Mouse (Mus musculus): ENCODE results near the gene Krt33b. TPM values are rescaled to one million over a fixed set of nuclear protein-coding genes. Genes with fewer than 3 reads are reported as not detected.

Krt33b gene
- not detected for total RNA-seq (2022)

DNA sequence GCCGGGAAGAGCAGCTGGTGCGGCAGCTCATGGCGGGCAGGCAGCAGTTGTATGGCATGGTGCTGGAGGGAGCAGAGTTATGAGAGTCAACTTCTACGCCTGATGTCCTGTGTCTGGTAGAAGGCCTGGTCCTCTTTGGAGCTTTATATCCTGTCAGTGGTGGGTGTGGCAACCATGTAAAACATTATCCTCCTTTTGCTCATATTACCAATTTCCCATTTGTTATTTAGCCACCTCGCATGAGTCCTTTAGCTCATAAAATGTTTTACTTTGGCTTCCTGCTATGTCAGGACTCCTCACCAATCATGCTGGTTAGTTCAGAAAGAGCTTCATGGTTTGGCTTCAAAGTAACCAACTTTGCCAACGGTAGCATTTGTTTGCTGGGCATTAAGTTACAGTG is at the start of gene Krt33b:
Krt33b (minus strand) TSS at position 101 of the 400 bp plus-strand sequence.
- DNase-seq (ENCODE audit: low spot score), result no peak

DNA sequence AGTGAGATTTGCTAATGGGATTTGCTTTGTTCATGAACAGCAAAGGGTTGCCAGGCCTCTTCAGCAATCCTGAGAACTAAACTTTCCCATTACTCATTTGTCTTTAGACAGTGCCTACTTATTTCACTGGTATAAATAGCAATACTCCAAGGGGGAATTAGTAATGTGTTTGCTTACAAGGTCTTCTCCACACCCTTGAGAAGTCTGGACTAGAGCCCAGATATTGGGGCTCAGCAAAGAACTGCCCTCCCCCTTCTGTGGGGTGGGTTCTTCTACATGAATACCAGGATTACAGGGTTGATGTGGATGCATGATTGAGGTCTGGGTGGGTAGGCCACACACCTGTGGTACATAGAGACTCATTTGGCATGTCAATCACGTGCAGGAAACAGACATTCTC is 44.2 kb upstream of the Krt33b start:
- DNase-seq (ENCODE audit: low spot score), result no peak

DNA sequence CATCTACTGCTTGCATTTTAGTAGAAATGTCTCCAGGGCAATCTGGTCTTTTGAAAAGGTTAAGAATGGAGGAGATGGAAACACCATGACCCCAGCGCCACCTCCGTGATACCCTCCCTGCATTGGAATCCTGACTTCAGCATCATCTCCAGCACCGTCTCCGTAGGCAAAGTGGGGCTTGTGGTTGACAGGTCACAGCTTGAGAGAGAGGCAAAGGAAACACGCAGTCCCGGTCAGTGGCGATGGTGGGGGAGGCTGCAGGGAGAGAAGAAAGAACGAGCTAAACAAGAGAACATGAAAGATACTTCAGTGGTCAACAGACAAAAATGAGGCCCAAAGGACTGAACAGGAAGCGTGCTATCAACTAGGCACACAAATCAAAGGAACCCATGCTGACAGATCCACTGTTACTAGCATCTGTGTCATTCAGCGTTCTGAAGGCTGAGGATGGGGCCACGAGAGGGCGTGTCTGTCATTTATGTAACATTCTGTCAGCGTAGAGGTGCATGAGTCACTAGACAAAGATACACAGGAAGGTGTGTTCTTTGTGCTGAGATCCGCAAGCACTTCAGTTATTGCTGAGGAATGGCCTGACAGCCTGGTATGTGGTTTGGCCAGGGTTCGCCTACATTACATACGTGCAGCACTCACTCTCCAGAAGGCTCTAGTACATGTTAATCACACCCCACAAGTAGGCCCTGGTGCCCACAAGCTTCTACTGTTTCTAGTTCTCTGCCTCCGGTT is 37.8 kb upstream of the Krt33b start:
- no peak for DNase-seq (ENCODE audit: low spot score)

DNA sequence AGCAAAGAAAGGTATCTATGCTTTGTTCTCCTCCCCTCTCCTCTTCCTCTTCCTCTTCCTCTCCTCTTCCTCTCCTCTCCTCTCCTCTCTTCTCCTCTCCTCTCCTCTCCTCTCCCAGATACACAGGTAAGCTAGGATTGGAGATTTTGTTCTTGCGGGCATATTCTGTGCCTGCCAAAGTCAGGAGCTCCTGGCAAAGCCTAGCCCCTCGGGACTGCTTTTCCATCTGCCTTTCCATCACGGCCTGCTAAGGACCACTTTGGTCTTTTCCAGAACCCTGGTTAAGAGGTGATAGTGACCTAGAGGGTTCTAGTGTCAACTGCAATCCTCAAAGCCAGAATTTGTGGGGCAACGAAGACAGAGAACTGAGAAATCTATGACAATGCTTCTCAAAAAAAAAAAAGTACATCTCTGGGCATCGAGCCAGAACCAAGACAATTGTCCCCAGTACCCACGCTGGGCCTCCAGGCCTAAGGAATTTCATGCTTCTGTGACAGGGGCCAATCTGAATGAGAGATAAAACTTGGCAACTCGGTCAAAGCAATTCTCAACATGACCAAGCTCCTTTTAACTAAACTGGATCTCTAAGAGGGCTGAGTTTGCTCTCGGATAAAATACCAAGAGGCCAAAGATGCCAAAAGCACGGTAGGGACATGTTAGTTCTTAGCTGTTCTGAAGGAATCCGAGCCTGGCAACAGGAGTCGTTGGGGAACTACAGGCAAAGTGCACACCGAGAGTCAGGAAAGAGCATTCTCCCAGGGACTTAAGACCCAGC is 36.8 kb upstream of the Krt33b start:
- no peak for DNase-seq (ENCODE audit: low spot score)

DNA sequence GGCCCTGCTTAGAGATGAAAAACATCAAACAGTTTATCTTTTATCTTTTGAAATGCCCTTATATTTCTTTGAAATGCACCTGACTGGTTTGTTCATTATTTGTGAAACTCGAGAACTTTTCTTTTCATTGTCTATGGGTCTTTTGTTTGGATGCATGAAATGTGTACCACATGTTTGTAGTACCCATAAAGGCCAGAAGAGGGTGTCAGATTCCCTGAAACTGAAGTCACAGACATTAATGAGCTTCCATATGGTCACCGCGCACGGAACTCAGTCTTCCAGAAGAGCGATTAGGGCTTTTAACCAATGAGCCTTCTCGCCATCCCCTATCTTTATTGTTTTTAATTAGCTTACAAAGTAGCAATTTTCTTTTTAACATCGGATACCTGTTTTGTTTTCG is 29.2 kb upstream of the Krt33b start:
- no peak for DNase-seq (ENCODE audit: low spot score)

DNA sequence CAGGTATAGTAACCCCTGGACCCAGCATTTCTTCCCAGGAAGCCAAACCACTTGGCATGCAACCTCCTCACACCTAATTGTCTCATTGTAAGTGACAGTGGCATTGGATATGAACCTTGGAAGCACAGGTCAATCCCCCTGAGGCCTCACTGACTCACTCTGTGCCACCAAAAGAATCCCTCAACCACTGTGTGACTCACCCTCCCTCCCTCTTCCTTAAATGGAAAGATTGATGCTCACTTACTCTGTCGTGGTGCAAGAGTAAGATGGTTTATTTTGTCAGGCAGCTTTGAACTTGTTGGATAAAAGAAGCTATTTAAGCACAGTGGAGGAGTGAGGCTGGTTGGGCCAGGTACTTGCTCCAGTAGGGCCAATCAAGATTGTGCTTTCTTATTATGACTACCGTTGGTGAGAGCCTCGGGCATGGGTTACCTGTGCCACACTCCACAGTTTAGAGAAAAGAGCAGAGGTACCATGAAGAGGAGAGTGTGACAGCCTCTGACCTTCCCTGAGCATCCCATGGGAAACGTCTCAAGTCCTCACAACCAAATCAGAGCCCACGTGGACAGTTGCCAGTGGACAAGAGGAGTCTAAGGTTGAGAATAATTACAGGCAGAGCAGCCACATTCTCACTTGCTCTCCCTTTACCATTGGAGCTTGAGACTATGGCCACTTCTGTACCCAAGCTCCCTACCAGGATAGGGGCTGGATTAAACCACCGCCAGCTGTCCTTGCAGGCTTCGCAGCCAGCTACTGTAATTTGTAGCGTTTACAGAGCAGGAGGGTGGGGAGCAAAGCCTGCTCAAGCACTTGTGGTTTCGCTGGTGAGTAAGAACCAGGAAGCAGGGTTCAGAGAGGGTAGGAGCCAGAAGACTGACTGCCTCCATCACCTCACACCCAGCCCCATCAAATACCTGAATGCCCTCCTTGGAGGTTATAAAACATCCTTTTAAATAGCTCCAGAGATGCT is 26.3 kb upstream of the Krt33b start:
- DNase-seq (ENCODE audit: low spot score), result no peak

DNA sequence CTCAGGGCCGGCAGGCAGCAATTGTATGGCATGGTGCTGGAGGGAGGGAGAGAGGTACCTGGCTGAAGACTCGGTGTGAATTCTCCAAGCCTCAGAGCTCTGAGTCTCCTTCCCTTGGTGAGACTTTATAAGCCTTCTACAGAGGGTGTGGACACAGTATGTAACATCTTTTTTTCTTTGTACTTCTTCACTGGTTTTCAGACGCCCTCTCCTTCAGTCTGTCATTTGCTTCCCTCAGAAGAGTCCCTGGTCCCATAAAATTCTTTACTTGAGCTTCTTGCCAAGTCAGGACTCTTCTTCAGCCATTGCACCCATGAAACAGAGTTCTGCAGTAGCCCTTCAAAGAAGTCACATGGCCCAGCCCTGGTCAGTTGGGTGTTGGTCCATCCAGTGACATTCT is 20.8 kb upstream of the Krt33b start, which contains the start of gene Krt31:
Krt31 (minus strand) TSS at position 101 of the 400 bp plus-strand sequence.
- DNase-seq (ENCODE audit: low spot score), result no peak

DNA sequence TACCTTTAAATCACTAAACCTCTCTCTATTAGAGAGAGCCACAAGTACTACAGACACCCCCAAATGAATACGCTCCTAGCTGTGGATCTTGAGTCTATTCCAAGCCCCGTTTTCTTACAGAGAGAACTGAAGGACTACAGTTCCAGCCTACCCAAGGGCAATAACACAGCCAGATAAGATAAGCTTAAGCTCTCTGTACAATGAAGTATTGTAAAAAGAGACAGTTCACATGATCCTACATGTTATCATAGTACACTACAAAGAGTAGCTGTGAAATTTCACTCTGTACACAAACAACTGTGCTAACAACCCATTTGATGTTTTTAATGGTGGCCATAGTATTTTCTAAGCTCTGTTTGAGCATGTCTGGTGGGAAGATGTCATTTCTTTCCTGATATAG is 17.5 kb upstream of the Krt33b start:
- no peak for DNase-seq (ENCODE audit: low spot score)

DNA sequence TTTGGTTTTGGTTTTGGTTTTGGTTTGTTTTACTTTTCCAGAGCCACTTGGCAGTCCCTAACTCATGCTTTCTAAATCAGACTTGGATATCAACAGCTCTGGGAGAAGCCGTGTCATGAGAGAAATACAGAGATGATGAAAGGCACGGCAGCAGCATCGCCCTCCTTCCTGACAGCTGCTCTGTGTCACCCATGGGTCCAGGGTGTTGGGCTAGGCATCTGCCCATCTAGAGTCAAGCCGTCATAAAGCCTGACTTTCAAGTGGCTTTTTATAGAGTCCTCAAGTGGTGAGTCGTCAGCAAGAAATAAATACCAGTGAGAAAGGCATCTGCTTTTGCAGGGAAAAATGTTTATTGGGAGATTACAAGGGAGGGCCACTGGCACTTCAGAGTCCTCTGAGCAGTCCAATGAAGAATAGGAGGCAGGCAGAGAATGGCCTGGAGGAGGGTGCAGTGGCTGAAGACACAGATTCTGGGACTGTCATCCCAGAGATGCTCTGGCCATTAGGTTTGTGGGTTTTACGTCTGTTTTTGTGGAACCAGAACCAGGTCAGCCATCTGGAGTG is 16.7 kb upstream of the Krt33b start:
- no peak for DNase-seq (ENCODE audit: low spot score)

DNA sequence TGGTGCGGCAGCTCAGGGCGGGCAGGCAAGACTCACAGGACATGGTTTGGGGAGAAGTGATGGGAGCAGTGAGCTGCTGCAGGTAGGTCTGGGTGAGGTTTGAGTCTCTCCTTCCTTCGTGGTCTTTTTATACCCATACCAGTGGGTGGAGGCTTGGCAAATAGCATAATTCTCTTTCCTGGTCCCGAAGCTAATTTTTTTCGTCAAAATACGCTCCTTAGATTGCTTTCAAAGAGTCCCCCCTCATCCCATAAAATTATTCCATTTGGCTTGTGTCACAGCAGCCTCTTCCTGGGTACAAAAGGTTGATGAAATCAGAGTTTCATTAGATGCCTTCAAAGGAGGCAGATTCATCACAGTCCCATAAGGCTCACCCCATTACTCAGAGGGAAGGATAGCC is 11.8 kb upstream of the Krt33b start, which contains the start of gene Krt34:
Krt34 (minus strand) TSS at position 101 of the 400 bp plus-strand sequence.
- no peak for DNase-seq (ENCODE audit: low spot score)

DNA sequence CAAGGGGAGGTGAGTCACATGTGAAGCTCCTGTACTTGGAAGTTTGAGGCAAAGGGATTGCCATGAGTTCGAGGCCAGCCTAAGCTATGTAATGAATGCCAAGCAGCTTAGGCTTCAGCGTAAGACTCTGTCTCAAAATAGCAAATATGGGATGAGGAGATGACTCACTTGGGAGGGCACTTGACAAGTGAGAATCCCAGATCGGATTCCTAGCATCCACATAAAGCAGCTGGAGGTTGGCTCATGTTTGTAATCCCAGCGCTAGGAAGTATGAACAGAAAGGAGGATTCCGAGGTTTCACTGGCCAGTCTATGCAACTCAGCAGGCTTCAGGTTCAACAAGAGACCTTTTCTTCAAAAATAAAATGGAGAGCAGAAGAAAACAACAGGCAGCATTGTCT is 8.2 kb downstream of the Krt33b start:
- DNase-seq (ENCODE audit: low spot score), result no peak

DNA sequence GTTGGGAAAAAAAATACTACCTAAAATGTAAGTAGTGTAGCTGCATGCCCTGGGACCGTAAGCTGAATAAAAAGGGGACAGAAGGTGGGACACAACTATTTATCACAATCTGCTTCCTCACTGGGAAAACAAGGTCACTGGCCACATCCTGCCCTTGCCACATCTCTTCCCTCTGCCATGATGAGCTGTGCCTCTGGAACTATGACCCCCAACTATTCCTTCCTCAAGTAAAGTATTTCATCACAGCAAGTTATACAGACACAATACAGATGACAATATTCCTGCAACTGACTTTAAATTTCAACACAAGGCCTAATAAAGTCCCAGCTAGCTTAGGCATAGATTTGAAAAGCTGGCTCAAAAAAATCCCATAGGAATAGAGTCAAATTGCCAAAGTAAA is 10.2 kb downstream of the Krt33b start:
- no peak for DNase-seq (ENCODE audit: low spot score)

DNA sequence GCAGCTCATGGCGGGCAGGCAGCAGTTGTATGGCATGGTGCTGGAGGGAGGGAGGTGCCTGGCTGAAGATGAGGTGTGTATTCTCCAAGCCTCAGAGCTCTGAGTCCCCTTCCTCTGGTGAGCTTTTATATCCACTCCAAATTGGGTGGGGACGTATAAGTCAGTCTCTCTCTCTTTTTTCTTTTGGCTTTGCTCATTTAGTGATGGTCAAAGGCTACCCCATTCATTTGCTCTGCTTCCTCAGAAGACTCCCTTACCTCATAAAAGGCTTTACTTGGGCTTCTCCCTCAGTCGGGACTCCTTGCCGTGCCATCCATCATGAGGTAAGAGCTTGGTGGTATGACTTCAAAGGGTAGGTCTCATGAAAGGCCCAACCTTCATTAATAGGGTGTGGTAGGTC is 13.6 kb downstream of the Krt33b start, which contains the start of gene Krt33a:
Krt33a (minus strand) TSS at position 101 of the 400 bp plus-strand sequence.
- no peak for DNase-seq (ENCODE audit: low spot score)

DNA sequence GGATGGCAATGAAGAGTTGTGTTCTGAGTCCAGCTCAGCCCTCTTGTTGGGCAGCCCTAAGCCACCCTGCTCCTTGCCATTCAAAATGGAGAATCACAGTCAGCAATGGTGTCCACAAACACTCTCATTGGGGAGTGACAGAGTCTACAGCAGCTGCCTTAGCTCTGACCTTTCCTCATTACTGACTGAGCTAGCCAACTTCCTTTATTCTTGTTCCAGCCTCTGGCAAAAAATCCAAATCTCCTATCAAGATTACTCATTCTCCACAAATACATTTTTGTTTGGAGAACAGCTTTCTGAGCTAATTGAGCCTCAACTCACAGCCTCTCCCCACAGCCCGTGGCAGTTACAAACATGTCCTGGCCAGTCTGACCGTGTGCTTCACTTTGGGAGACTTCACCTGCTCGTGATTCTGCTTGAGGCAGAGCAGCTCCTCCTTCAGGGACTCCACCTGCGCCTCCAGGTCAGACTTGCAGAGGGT is 15.9 kb downstream of the Krt33b start:
- DNase-seq (ENCODE audit: low spot score), result no peak

DNA sequence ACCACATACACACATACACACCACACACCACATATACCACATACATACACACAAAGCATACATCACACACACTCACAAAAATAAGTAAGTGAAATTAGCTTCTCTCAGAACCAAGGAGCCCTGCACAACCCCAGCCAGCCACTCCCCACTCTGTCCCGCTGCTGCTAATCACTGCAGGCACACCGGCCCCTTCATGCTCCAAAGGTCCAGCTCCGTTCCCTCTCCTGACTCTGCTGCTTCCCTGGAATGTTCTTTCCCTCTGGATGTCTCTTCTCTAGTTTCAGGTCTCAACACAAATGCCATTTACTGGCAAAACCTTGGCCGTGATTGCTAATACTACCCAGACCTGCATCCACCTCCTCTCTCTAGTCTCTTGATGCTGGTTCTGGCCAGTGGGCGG is 19.0 kb downstream of the Krt33b start:
- no peak for DNase-seq (ENCODE audit: low spot score)

DNA sequence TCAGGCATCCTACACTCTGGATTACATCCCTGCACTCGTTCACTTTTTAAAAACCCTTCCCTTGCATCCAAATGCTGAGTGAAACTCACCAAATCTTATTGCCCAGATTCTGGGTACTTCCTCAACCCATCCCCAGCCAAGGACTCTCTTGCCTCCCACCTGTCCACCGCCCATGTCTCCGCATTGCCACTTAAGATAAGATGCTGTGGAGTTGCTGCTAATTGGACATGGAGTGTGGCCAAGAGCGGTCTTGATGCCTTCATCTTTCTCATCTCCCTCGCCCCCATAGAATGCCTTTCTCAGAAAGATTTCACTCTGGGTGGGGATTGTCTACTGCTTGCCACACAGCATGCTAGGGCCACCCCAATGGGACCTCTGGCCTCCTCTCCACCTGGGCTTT is 21.3 kb downstream of the Krt33b start:
- DNase-seq (ENCODE audit: low spot score), result no peak

DNA sequence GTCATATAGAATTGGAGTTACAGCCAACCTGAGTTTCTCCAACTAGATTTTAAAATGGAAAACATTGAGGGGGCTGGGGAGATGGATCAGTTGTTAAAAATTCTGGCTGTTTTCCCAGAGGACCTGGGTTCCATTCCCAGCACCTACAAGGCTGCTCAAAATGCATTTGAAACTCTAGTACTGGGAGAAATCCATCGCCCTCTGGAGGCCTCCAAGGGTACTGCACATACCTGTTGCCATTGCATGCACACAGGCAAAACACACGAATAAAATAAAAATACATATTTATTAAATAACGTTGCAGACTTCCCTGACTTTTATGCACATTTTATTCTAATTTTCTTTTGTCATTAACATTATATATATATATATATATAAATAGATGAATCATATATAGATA is 23.0 kb downstream of the Krt33b start:
- no peak for DNase-seq (ENCODE audit: low spot score)

DNA sequence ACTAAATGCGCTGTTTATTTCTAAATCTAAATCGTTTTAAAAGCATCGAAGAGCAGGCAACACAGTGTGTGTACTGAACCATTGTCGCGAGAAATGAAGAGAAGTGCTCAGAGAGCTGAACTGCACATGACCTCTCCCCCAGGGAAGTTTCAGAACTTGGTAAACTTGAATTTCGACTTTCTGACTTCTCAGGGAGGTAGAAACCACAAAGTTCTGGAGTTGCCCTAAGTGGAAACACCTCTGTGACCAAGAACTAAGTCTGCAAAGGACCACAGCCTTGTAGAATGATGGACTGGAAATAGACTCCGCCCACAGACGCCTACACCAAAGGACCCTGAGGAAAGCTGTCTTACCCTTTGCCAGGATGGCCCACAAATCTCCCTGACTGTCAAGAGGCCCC is 23.8 kb downstream of the Krt33b start:
- DNase-seq (ENCODE audit: low spot score), result no peak

DNA sequence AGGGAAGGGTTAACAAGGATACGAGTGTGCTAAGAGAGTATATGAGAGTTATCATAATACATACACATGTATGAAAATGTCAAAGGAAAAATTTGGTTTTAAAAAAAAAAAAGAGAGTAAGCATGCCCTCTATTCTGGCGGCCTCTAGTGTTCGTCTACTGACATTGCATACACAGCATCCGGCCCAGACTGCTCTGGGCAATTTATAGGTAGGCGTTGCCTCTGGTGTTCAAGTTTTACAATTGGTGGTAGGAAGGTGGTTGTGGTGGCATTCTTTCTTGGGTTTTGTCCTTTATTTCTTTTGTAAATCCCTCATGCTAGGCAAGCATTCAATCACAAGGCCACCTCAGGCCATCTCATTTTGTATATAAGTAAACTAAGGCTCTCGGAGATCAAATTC is 24.8 kb downstream of the Krt33b start:
- DNase-seq (ENCODE audit: low spot score), result no peak

DNA sequence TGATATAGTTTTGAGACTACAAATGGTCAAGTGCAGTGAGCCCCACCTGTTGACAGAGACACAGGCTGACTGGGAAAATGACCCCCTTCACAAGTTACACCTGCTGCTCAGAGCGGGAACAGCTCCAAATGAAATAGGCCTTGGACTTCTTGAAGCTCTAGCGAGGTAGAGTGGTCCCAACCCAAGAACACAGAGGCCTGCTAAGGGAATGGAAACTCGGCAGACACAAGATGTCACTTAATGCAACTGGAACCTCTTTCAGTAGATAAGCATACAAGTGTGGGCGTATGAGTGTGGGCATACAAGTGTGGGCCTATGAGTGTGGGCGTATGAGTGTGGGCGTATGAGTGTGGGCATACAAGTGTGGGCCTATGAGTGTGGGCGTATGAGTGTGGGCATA is 30.6 kb downstream of the Krt33b start:
- DNase-seq (ENCODE audit: low spot score), result no peak

DNA sequence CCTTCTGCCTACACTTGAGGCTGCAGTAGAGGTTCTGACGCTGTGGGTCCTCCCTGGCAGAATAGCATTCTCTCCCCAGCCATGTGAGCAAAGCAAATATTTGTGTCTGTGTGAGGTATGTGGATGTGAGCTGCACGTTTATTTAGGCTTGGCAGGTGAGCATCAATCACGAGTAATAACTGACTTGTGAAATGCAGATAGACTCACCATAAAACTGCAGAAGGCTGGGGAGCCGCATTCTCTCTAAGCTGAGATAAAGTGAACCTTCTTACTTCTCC is 35.3 kb downstream of the Krt33b start:
- no peak for DNase-seq (ENCODE audit: low spot score)
